Mouse (Mus musculus) monocyte, adult 59 days (primary cell): Measurements from ENCODE around the gene Gm15557. TPM values are rescaled to one million over a fixed set of nuclear protein-coding genes. Genes with fewer than 3 reads are reported as not detected.

Experiments
- total RNA-seq, 2 experiments: library from RNA; stranded (reverse); gene quantifications; one replicate each; pipeline ENCODE4 v1.2.4; 2023

Gene Gm15557
- total RNA-seq, result not detected

DNA sequence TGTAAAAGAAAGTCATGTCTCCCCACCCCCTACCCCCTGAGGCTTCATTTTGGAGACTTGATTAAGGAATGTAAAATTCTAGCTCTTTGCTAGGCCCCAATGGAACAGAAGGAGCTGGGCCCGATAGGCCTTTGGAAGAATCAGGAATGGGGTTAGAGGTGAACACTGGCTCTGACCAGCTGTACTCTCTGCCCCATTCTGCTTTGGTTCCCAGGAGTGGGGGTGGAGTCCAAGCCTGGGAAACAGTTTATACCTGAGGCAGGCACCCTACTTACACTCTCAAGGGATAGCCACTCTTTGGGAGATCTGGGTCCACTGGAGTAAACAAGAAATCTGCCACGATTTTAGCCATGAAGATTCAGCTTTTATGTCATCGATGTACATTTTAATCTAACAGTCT, at the start of gene Gm15557:
Gene Gm15557, plus strand, starts transcription at position 48 of the 400 bp plus-strand sequence.

GRCm38 (mm10) chr2:155929531-155930442, 10.7 kb upstream of the Gm15557 start, which contains the start of gene Uqcc1:
Gene Uqcc1 (minus strand): TSS chr2:155930310.

DNA sequence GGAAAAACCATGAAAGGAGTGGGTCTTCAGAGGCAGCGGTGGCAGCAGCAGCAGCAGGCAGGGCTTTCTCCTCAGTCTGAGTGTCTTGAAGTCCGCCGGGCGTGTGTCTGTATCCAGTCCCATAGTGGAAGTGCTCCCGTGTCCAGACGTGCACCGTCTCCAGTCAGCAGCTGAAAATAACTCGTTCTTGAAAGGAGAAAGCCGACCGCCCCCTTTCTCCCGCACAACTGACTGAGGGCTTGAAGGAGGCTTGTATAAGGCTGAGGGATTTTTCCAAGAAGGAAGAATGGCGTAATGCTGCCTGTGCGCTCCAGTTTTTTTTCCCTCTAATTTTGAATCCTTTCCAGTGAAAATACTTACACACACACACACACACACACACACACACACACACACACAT, 4.6 kb downstream of the Gm15557 start, which contains the start of gene Gdf5:
Gene Gdf5, minus strand, starts transcription at position 244 of the 400 bp plus-strand sequence.

DNA sequence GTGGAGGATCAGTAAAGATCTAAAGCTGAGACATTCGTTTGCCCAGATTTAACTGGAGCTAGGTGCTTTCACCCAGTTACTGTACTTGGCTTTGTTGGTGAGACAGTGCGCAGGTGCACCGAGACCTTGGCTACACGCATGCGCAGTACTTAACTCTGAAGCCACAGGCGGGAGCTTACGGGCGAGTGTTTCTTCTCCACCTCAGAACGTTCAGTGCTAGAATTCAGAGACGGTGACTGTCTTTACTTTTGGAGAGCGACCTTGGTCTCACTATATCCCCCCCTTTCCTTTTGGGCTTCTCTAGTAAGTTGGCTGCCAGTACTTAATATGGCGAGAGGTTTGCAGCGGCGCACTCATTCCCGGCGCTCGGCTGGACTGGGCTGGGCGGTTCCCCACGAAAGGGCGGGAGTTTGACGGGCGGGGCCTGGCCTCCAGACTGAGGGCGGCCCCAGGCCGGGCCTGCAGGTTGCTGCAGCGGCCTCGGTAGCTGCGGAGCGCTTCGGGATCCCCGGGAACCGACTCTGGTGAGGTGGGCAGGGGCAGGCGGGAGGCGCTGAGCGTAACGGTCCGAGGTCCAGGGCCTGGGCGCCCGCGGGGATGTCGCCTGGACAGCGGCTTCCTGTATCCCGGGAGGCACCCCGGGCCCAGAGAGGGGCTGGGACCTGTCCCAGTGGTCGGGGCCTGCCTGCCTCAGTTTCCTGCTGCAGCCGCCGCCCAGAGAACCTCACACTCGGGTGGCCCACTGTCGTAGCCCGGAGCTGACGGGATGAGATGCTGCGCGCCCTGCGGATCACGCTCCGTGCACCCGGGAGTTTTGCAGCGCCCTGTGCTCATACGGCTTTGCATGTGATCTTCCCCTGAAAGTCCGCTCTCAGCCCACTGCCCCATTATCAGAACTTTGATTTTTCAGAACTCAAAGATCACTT, 15.9 kb downstream of the Gm15557 start, which contains the start of gene Cep250:
Gene Cep250, plus strand, starts transcription at position 325 of the 926 bp plus-strand sequence.

Other genes starting within 250 kb of the Gm15557 start
- gene Trpc4ap, start 248.3 kb upstream of the Gm15557 start, total RNA-seq, result 100 to 1,000 TPM; 187 to 191 TPM
- 10 to 100 TPM; 46.1 to 49.8 TPM for gene Edem2, start 211.3 kb upstream of the Gm15557 start, total RNA-seq
- gene Gm17581, start 204.9 kb upstream of the Gm15557 start, total RNA-seq, result not detected
- gene Procr, start 189.6 kb upstream of the Gm15557 start, total RNA-seq, result 1 to 10 TPM; 2.0 to 2.3 TPM
- not detected for gene Mmp24, start 165.4 kb upstream of the Gm15557 start, total RNA-seq
- 10 to 100 TPM; 16.6 to 19.8 TPM for gene BC029722, start 121.3 kb upstream of the Gm15557 start, total RNA-seq
- 100 to 1,000 TPM; 105 to 131 TPM for gene Eif6, start 113.8 kb upstream of the Gm15557 start, total RNA-seq
- gene Fam83c, start 105.9 kb upstream of the Gm15557 start, total RNA-seq, result not detected
- 10 to 100 TPM; 19.4 to 29.6 TPM for gene Uqcc1, start 10.4 kb upstream of the Gm15557 start, total RNA-seq
- gene Gdf5, start 4.6 kb downstream of the Gm15557 start, total RNA-seq, result not detected
- gene Cep250, start 15.7 kb downstream of the Gm15557 start, total RNA-seq, result 10 to 100 TPM; 52.9 to 56.1 TPM
- gene 6430550D23Rik, start 67.2 kb downstream of the Gm15557 start, total RNA-seq, result 1 to 10 TPM in 1 of 2 experiments, under 1 TPM in 1; 0.49 to 3.8 TPM
- 100 to 1,000 TPM; 100 to 112 TPM for gene Ergic3, start 67.3 kb downstream of the Gm15557 start, total RNA-seq
- gene Fer1l4, start 112.2 kb downstream of the Gm15557 start, total RNA-seq, result not detected
- gene Spag4, start 124.4 kb downstream of the Gm15557 start, total RNA-seq, result 1 to 10 TPM in 1 of 2 experiments, under 1 TPM in 1; 0.55 to 1.2 TPM
- gene Cpne1, start 171.2 kb downstream of the Gm15557 start, total RNA-seq, result 10 to 100 TPM; 63.3 to 70.1 TPM
- 10 to 100 TPM; 23.0 to 27.6 TPM for gene Rbm12, start 171.2 kb downstream of the Gm15557 start, total RNA-seq
- 10 to 100 TPM; 15.0 to 27.7 TPM for gene Gm28036, start 186.4 kb downstream of the Gm15557 start, total RNA-seq
- gene Romo1, start 203.3 kb downstream of the Gm15557 start, total RNA-seq, result 10 to 100 TPM; 46.2 to 68.7 TPM
- gene Nfs1, start 203.5 kb downstream of the Gm15557 start, total RNA-seq, result 10 to 100 TPM; 26.0 to 29.9 TPM
- 1,000 to 10,000 TPM; 1,343 to 1,424 TPM for gene Rbm39, start 239.5 kb downstream of the Gm15557 start, total RNA-seq